Mouse (Mus musculus) adrenal gland, adult (tissue): Measurements from ENCODE around the gene Prcc.
A peak's percentile ranks its signal among the peaks of the same experiment; 100 is the strongest.
"Not testable (repeated sequence)": the region's sequence is repeated elsewhere in the genome, so short reads cannot be mapped to it uniquely, and the experiment has no call there.

Experiments
- DNase-seq, 2 experiments: peaks; one replicate each; pipeline ENCODE4 v3.0.0; 2022 to 2023; ENCODE audit warnings: low spot score in 1 of 2; ENCODE audit not compliant: inconsistent age in 2 of 2

Gene Prcc

DNA sequence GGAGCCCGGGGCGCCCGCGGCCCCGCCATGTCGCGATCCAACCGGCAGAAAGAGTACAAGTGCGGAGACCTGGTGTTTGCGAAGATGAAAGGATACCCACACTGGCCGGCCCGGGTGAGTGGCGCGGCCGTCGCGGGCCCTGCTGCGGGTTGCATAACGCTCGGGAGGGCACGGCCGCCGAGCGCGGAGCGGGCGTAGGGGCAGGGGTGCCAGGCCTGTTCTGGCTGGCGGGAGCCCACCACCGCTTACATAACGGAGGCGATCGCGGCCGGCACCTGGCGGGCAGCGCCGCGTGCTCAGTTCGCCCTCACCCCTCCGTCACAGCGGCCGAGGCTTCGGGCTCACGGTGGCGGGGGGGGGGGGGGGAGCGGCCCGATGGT lies 21.2 kb upstream of the Prcc start:
- peak; percentile 80 to 91 for DNase-seq

DNA sequence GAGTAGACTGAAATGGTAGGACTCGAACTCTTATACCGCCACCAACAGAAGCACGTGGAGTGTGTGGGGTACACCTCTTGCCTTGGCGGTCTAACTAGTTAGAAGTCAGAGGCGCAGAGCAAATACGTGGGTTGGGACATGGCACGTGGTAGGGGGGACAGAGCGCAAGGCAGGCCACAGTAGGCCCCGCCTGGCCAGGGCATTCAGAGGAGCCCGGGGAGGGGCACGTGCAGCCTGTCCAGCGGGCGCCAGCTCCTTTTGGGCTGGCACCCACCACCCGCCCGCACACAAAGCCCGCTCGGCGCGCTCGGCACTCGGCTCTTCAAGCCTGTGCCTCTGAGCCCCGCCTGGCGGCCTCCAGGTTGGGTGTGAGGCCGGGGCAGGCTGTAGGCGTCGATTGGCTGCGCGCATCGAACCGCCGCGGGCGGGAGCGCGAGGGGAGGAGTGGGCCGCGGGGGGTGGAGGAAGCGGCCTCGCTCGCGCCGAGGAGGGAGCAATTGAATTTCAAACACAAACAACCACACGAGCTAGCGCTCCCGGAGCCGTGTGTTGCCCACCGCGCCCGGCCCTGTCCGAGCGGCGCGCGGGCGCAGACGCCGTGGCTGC lies 20.6 kb upstream of the Prcc start, which contains the start of gene Hdgf:
TSS of gene Hdgf (plus strand) at position 442 of the 606 bp plus-strand sequence.
- peak; percentile 98 for DNase-seq

DNA sequence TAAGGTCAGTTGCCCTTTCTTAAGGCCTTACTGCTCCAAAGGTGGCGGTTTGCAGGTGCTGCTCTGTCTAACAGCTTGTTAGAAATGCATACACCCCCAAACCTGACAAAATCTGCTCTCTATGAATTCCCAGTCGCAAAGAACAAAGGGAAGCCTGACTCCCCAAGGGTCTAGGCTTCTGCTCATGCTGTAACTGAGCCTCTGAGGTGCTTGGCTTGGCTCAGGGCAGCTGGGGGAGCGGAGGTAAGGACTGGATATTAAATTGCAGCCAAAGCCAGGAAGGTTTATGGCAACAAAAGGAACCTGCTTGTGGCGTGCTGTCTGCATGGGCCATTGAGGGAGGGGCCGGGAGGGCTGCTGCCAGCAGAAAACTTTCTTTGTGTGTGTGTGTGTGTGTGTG lies 18.4 kb upstream of the Prcc start:
- DNase-seq, result no peak

DNA sequence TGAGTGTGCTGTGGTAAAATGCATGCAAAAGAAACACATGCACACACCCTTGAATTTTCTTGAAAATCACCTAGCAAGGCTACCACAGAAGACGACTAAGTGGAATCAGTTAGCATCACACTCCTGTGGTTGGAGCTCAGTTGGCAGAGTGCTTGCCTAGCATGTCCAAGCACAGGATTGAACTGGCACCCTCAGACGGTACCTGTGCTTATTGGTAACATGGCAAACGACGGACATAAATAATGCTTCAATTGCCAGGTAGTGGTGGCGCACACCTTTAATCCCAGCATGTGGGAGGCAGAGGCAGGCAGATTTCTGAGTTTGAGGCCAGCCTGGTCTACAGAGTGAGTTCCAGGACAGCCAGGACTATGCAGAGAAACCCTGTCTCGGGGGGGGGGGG lies 16.6 kb upstream of the Prcc start:
- DNase-seq, result not testable (repeated sequence)

DNA sequence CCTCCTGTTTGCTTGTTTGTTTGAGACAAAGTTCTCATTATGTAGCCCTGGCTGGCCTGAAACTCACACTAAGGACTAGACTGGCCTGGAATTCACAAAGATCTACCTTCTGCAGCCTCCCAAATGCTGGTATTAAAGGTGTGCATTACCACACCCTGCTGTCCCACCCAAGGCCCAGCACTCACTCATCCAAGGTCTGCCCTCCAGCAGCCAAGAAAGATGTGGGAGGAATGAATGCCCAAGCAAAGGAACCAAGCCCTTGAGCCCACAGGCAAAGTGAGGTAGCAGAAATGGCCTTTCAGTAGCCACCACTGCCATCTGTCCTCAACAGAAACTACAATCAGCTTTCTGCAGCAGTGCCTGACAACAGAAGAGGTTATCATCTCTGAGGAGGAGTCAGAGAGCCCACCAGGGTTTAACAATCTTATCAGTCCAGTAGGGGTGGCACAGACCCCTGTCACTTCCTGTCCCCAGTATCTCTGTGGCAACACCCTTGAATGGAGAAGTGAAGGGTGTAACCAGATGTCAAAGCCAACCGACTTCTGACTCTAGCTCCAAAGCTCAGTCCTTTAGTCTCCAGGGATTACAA lies 15.7 kb upstream of the Prcc start:
- DNase-seq, result no peak

DNA sequence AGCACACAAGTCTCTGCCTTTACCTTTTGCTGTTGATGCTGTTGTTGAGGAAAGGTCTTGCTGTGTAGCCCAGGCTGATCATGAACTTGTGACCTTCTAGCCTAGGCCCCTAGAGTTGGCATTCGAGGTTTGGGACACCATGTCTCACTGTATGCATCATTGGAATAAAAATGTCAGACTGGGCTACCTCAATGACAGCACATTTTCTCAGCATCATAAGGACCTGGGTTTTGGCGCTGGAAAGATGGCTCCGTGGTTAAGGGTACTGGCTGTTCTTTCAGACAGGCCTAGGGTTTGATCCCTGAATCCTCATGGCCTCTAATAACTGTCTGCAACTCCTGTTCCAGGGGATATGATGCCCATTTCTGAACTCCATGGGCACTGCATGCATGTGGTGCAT lies 14.4 kb upstream of the Prcc start:
- DNase-seq, result no peak

DNA sequence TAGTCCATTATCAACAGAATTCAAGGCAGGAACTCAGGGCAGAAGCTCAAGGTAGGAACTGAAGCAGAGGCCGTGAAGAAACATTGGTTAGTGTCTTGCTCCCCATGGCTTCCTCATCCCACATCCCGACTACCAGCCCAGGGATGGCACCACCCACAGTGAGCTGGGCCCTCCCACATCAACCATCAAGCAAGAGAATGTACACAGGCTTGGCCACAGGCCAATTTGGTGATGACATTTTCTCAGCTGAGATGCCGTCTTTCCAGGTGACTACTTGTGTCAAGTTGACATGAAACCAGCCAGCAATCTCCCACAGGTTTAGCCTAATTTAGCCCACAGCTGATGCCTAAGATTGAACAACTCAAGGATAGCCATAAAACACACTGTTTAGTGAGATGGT lies 13.9 kb upstream of the Prcc start:
- DNase-seq, result no peak

DNA sequence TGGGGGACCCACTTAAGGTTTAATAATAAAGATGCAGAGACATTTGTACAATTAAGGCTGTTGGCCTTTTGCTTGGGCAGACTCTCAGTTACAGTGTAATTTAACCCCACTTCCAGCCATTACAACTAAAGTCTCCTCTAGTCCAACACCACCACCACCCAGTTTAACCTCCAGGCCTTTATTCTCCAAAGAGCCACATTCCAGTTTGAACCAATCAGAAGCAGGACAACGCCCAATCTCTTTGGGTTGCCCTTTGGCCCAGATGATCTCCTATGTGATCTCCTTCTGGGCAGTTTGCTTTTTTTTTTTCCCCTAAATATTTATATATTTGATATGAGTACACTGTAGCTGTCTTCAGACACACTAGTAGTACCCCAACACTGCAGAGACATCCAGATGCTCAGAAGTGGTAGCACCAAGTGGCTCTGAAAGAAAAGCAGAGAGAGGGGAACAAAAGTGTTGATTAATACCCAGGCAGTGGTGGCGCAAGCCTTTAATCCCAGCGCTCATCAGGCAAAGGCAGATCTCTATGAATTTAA lies 8.0 kb upstream of the Prcc start:
- DNase-seq, result no peak

DNA sequence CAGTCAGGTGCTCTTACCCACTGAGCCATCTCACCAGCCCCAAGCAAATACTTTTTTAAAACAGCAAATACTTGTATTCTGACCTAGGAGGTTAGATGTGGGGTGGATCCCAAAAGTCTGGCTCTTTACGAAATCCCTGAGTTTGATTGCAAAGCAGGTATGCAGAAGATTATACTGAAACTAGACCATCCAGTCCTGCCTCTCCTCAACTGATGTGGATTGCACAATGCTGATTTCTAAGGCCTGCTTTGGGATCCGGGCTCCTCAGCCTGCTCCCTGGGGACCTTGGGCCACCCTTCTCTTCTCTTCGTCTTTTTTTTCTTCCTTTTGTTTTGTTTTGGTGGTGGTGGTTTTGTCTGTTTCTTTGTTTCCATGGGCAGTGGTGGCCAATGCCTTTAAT lies 6.1 kb upstream of the Prcc start:
- DNase-seq, result no peak

DNA sequence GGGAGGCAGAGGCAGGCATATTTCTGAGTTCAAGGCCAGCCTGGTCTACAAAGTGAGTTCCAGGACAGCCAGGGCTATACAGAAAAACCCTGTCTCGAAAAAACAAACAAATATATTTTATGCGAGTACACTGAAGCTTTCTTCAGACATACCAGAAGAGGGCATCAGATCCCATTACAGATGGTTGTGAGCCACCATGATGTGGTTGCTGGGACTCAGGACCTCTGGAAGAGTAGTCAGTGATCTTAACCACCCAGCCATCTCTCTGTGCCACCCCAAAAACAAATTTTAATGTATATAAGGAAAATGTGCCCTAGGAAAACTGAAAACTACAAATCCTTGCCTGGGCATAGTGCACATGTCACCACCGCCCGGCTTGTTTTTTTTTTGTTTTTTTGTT lies 2.0 kb upstream of the Prcc start:
- DNase-seq, result not testable (repeated sequence)

DNA sequence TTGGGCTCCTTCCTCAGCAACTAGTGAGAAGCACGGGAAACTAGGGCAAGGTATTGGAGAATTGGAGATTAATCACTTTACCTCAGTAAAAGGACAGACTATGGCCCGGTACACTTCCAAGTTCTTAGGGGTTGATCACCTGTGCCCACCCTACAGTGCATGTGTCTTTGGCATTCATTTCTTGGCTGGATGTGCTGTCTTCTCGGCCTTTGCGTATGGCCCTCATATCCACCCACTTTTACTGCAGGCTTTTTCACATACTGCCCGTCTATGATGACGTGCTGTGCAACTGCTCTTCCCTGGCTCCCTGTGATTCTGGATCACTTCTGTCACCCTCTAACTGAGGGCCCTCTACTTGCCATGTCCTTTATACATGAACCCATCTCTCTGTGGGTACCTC lies 1.0 kb upstream of the Prcc start:
- DNase-seq, result peak; percentile 32 to 67

DNA sequence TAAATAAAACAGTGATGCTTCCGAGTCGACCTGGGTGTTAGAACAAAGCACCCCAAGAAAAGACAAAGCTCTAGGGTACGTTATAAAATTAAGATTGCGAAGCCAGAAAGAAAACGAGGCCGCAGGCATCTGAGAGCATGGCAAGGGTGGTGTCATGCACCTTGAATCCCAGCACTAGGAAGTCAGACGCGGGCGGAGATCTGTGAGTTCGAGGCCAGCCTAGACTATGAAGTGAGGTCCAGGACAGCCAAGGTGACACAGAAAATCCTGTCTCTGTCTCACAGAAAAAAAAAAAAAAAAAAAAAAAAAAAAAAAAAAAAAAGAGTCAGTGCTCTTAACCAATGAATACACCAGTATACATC lies 577 bp upstream of the Prcc start:
- DNase-seq, result peak in 1 of 2 experiments; percentile 72

DNA sequence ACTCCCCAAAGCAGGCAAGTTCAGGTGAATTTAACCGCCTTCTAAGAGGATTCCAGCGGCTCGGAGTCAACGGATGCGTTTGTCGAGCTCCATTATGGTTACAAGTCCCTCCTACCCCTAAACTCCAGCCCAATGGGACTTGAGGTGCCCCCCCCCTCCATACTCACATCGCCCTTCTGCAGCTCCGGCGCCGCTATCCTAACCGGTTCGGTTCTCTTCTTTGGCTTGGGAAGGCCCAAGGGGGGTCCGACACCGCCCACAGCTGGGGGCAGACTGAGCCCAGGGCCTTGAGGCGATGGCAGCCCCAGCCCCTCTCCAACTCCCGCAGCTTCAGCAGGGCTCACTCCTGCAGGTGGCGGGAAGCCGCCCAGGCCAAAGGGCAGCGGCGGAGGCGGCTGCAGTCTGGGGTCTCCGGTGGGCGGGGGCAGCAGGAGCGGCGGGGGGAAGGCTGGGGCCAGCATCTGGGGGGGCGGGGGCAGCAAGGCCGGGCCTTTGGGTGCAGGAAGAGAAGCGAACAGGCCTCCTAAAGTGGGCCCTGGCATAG lies 628 bp downstream of the Prcc start:
- DNase-seq, result peak; percentile 71 to 79

DNA sequence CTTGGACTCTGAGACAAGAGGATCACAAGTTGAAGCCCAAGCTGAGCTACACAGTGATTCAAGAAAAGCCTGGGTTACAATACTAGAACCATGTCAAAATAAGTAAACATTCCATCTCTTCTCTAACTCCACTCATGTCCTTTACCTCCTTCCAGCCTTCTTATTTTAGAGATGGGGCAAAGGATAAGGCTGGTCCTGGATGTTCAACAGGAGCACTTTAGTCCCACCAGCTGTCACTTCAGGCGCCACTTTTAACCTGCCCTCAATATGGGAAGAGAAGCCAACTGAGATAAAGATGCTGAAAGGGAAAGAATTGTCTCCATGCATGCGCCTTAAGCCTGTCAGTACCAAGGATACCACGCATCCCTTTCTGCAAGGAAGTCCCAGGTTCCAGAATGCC lies 1.1 kb downstream of the Prcc start:
- DNase-seq, result peak in 1 of 2 experiments; percentile 46

DNA sequence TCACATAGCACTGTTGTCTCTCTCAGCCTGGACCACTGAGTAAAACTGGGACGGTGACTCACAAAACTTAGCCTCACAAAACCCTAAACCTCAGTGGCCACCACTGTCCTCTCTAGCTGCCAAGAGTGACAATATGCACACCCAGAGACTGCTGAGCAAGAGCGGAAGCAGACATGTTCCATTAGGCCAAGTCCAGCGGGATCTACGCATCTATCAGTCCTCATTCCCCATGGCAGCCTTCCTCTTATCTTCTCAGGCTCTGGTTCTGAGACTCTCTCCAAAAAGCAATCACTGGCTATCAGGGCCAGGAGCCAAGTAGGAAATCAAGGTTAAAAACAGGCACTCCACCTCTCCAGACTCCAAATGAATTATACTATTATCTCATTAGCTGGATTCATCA lies 7.7 kb downstream of the Prcc start:
- peak; percentile 32 to 81 for DNase-seq

DNA sequence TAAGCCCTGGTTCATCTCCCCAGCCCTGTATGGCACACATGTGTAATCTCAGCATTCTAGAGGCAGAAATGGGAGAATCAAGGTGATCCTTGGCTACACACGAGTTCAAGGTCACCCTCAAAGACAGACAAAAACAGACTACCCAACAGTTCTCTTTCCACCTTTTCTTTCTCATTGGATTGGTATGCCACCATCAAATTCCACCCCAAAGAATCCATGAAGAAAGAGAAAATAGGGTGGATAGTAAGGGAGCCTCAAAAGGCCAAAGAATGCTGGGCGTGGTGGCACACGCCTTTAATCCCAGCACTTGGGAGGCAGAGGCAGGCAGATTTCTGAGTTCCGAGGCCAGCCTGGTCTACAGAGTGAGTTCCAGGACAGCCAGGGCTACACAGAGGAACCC lies 21.3 kb downstream of the Prcc start:
- DNase-seq, result not testable (repeated sequence)

DNA sequence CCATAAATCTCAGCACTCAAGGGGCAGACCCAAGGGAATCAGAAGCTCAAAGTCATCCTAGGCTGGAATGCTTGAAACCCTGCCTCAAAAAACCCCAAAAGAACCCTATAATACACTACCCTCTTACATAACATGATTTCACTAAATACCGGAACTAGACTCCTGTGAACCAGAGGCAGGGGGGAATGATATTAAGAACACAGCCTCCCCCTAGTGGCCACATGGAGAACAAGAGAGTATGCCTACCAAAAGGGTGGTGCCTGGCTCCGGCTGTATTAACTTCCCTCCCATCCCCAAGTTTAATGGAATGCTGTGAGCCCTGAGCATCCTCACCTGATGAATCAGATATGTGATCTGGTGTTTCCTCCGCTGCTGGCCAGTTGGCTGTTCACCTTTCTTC lies 25.6 kb downstream of the Prcc start:
- peak; percentile 61 to 86 for DNase-seq

DNA sequence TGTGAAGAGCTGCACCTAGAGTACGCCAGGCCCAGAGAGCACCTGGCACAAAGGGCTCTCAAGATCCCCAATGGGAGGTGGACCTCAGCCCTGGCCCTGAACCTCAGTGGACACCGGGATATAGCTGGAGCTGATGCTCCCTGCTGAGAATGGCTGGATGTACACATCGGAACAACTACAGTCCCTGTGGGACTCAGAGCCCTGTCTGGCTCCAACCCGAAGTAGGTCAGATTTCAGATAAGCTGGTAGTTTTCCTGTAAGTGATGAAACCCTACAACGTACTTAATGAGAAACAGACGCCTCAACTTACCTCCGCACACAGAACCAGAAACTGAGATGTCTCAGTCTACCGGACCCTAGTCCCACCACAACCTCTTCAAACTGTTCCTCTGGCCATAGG lies 27.7 kb downstream of the Prcc start:
- DNase-seq, result no peak

DNA sequence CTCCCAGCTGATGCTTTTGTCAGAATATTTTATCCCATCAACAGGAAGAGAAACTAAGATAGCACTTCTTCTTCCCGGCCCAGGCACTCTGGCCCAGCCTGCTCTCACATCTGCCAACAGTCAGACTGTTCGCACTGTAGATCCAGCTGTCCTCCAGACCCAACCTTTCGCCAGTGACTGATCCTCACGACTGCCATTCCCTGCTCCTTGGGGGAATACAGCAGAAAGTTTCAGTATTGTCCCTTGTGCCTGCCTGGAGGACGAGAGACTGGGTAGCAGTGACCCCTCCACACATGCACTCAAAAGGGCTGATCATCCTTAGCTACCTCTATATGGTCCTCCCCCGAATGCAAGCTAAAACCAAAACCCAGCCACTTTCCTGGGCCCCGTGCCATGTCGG lies 29.5 kb downstream of the Prcc start:
- no peak for DNase-seq

DNA sequence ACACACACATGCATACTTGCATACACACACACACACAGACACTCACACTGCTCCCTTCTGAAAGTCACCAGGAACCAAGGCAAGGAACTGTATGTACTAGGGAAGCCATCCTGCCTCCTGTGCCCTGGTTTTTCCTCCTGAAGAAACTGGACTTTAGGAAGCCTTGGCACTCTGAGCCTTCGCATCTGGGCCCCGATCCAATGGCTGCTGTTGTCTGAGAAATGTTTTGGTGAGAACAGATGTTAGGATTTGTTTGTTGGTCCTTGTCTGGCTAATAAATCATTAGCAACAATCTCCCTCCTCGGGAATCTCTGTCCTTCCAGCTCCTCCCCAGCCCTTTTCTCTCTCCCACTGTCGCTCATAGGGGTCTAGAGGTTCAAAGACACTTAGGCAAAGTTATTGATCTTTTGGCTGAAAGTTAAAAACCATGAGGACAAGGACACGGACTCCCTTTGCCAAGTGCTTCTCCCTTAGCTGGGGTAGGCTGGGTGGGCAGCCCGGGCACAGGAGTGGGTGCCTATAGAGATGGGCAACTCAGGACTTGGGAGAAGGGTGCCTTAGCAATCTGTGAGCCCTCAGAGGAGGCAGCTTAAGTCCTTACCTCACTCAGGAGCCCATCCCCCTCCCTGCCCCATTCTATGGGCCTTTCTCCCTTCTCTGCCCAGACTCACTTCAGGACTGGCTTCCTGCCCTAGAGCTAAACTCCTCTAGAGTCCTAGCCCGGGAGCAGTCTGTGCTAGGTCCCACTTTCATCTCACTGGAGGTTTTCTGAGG lies 30.4 kb downstream of the Prcc start:
- DNase-seq, result peak; percentile 21 to 73

DNA sequence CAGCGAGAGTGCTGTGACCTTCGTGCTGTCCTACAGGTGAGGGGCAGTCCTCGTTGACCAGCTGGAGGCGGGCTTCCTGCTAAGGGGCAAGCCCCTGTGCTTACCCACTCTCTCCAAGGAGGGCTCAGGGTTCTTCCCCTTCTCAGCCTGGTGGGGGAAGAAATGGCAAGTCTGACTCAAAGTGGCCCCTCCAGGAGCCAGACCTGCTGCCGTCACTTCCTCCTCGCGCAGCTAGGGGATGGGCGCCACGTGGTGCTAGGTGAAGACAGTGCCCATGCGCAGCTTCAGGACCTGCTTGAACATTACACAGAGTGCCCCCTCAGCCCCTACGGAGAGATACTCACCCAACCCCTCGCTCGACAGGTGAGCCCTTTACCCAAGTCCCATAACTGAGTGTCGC lies 36.3 kb downstream of the Prcc start:
- DNase-seq, result no peak

DNA sequence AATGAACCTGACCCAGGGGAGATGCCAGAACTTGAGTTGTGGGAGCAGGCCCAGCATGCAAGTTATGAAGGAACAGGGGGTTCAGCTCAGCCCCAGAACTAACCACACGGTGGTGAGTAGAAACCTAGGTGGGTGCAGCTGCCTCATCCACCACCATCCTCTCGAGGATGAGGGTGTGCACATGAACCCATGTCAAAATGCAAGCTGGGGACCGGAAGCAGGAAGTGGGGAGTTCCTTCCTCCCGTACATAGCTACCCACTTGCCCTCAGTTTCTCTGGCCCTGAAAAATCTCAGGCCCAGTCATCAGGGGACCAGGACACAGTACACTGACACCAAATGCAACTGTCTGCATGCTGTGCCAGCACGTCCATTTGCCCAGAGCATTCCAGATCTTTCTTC lies 37.7 kb downstream of the Prcc start:
- peak in 1 of 2 experiments; percentile 19 for DNase-seq
